Mouse (Mus musculus): Measurements from ENCODE around the gene Ptpa. TPM values are rescaled to one million over a fixed set of nuclear protein-coding genes. Genes with fewer than 3 reads are reported as not detected.

Gene Ptpa
- polyA plus RNA-seq, 1 experiment, result 167 TPM

GRCm38 (mm10) chr2:30421432-30421831 lies 5.6 kb downstream of the Ptpa start:
- Histone ChIP-seq H3K4me3 (ENCODE audit: insufficient read depth, low read length) (no peak overlapping the region), H3K27ac (ENCODE audit: insufficient read depth, low read length) (no peak overlapping the region), H3K4me1 (ENCODE audit: control insufficient read depth, insufficient read depth, low read length) (peaks cover 6% of the 10 kb centered on the region; the same call in 1 of the 2 replicates)
- no peak for TF ChIP-seq POLR2A (IDR thresholded peaks at IDR 0.05; ENCODE audit: extremely low read depth, insufficient read depth, low read length)
- no peak for TF ChIP-seq CTCF (IDR thresholded peaks at IDR 0.05; ENCODE audit: extremely low read depth, insufficient read depth, low read length)

DNA sequence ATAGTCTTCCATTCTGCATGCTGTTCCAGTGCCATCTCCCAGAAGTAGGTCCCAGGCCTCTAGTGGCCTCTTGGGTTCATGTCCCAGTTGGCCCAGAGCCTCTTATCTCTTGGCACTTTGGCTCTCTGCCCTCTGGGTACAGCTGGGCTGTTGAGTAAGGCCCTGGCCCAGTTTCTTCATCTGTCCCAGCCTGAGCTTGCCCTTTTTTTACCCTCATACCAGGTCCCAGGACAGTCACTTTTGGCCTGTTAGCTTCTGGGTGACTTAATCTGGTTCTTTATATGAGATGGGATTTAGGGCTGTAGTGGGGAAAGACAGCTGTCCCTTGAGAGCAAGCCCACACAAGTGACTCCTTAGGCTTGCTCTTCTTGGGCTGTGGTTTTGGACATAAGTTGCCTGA lies 13.3 kb downstream of the Ptpa start:
- TF ChIP-seq POLR2A (IDR thresholded peaks at IDR 0.05; ENCODE audit: extremely low read depth, insufficient read depth, low read length), result no peak
- no peak for TF ChIP-seq CTCF (IDR thresholded peaks at IDR 0.05; ENCODE audit: extremely low read depth, insufficient read depth, low read length)
- Histone ChIP-seq H3K4me3 (ENCODE audit: insufficient read depth, low read length) (no peak overlapping the region), H3K4me1 (ENCODE audit: control insufficient read depth, insufficient read depth, low read length) (no peaks in the 10 kb centered on the region), H3K27ac (ENCODE audit: insufficient read depth, low read length) (no peak overlapping the region)

GRCm38 (mm10) chr2:30435326-30436155 lies 19.7 kb downstream of the Ptpa start:
- H3K4me1 ChIP-seq (ENCODE audit: control insufficient read depth, insufficient read depth, low read length), result 0 out of 2 replicates have a peak, but pooled peaks cover 1% of the 10 kb centered on the region
- no peak for TF ChIP-seq POLR2A (IDR thresholded peaks at IDR 0.05; ENCODE audit: extremely low read depth, insufficient read depth, low read length)
- TF ChIP-seq CTCF (IDR thresholded peaks at IDR 0.05; ENCODE audit: extremely low read depth, insufficient read depth, low read length), result peak; percentile 98
- no peak overlapping the region for H3K27ac ChIP-seq (ENCODE audit: insufficient read depth, low read length)
- no peak overlapping the region for H3K4me3 ChIP-seq (ENCODE audit: insufficient read depth, low read length)

DNA sequence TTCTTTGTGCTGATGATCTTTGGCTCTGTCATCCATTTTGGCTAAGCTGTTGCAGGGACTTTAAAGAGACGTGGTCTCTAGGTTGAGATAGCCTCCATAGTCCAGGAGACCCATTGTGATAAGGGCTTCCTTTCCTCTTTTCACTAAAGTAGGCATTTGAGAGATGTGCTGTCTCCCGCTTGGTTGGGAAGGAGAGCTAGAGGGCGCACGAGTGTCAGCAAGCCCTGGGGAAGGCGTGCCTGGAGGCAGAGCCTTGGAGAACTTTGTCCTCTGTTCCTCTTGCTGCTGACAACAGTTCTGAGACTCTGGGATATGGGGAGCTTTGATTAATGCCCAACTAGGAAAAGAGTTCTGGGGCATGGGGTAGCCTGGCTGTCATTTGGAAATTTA lies 20.3 kb downstream of the Ptpa start:
- H3K27ac ChIP-seq (ENCODE audit: insufficient read depth, low read length), result no peak overlapping the region
- TF ChIP-seq CTCF (IDR thresholded peaks at IDR 0.05; ENCODE audit: extremely low read depth, insufficient read depth, low read length) (peak; percentile 22; the same call in 1 of the 2 replicates), POLR2A (IDR thresholded peaks at IDR 0.05; ENCODE audit: extremely low read depth, insufficient read depth, low read length) (no peak)
- no peak overlapping the region for H3K4me3 ChIP-seq (ENCODE audit: insufficient read depth, low read length)
- H3K4me1 ChIP-seq (ENCODE audit: control insufficient read depth, insufficient read depth, low read length), result peaks cover 2% of the 10 kb centered on the region

- no peak overlapping the region for H3K27ac ChIP-seq (ENCODE audit: insufficient read depth, low read length)
- H3K4me1 ChIP-seq (ENCODE audit: control insufficient read depth, insufficient read depth, low read length), result peaks cover 6% of the 10 kb centered on the region
- TF ChIP-seq POLR2A (IDR thresholded peaks at IDR 0.05; ENCODE audit: extremely low read depth, insufficient read depth, low read length) (no peak), CTCF (IDR thresholded peaks at IDR 0.05; ENCODE audit: extremely low read depth, insufficient read depth, low read length) (no peak)
- H3K4me3 ChIP-seq (ENCODE audit: insufficient read depth, low read length), result no peak overlapping the region
Measured at GRCm38 (mm10) chr2:30436809-30437208, 21.0 kb downstream of the Ptpa start.

- Histone ChIP-seq H3K4me1 (ENCODE audit: control insufficient read depth, insufficient read depth, low read length) (peaks cover 13% of the 10 kb centered on the region), H3K27ac (ENCODE audit: insufficient read depth, low read length) (no peak overlapping the region), H3K4me3 (ENCODE audit: insufficient read depth, low read length) (no peak overlapping the region)
- no peak for TF ChIP-seq CTCF (IDR thresholded peaks at IDR 0.05; ENCODE audit: extremely low read depth, insufficient read depth, low read length)
- TF ChIP-seq POLR2A (IDR thresholded peaks at IDR 0.05; ENCODE audit: extremely low read depth, insufficient read depth, low read length), result no peak
Measured at GRCm38 (mm10) chr2:30437791-30438190, 22.0 kb downstream of the Ptpa start.

DNA sequence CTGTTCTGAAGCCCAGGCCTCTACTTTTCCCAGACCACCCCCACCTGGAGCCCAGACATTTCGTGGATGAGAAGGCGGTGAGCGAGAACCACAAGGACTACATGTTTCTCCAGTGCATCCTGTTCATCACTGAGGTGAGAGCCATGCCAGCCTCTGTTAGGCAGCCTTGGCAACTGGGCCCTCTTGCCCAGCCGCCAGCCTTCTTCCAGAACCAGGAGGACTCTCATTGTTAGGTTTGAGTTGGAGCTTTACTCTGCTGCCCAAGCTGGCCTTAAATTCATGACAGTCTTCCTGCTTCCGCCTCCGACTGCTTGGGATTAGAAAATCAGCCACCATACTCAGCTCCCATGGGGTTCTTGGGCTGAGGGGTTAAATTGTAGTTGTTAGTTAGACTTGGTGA lies 23.8 kb downstream of the Ptpa start:
- H3K4me1 ChIP-seq (ENCODE audit: control insufficient read depth, insufficient read depth, low read length), result peaks cover 14% of the 10 kb centered on the region
- TF ChIP-seq POLR2A (IDR thresholded peaks at IDR 0.05; ENCODE audit: extremely low read depth, insufficient read depth, low read length), result no peak
- TF ChIP-seq CTCF (IDR thresholded peaks at IDR 0.05; ENCODE audit: extremely low read depth, insufficient read depth, low read length), result no peak
- no peak overlapping the region for H3K27ac ChIP-seq (ENCODE audit: insufficient read depth, low read length)
- no peak overlapping the region for H3K4me3 ChIP-seq (ENCODE audit: insufficient read depth, low read length)

- peak overlapping the region; percentile 97 for H3K27ac ChIP-seq (ENCODE audit: insufficient read depth, low read length)
- no peak overlapping the region for H3K4me3 ChIP-seq (ENCODE audit: insufficient read depth, low read length)
- no peak for TF ChIP-seq CTCF (IDR thresholded peaks at IDR 0.05; ENCODE audit: extremely low read depth, insufficient read depth, low read length)
- TF ChIP-seq POLR2A (IDR thresholded peaks at IDR 0.05; ENCODE audit: extremely low read depth, insufficient read depth, low read length), result no peak
- H3K4me1 ChIP-seq (ENCODE audit: control insufficient read depth, insufficient read depth, low read length), result peaks cover 14% of the 10 kb centered on the region
Measured at GRCm38 (mm10) chr2:30440211-30440700, 24.4 kb downstream of the Ptpa start.

DNA sequence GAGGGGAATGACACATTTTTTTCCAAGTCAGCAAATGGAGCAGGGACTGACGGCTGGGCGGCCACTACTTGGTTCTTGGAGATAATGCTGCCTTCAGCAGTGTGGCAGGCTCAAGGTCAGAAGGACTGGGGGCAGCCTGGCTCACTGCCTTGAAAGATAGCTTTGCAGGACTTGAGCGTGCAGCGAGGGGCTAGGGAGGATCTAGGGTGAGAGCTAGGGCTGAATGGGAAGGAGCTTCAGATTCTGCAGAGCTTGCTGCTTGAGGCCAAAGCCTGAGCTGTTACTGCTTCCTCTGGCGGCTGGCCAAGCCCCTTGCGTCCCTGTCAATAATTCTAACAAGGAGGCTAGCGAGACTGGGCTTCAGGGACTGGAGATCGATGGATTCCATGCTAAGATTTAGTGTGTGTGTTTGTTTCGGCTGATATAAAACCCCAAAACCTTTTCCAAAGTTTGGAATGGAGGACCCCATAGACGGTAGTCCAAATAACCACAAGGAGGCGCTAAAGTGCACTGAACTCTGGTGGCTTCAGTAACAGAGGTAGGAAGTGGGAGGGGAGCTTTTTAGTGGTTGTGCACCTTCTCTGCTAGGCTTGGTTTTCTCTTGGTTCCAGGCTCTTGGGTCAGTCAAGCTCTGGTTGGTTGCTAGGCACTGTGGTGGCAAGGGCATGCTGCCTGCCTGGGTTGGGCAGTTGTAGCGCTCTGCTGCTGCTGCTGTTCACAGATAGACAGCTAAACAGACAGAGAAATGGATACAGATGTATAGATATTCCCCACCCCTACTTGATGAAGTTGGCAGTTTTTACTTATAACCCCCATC lies 25.1 kb downstream of the Ptpa start:
- Histone ChIP-seq H3K4me1 (ENCODE audit: control insufficient read depth, insufficient read depth, low read length) (peaks cover 14% of the 10 kb centered on the region), H3K27ac (ENCODE audit: insufficient read depth, low read length) (peak overlapping the region; percentile 97), H3K4me3 (ENCODE audit: insufficient read depth, low read length) (no peak overlapping the region)
- TF ChIP-seq CTCF (IDR thresholded peaks at IDR 0.05; ENCODE audit: extremely low read depth, insufficient read depth, low read length) (peak; percentile 69), POLR2A (IDR thresholded peaks at IDR 0.05; ENCODE audit: extremely low read depth, insufficient read depth, low read length) (0 out of 2 replicates have a peak, but pooled peaks have one; percentile 51)
